Mouse (Mus musculus) spleen, adult 12 weeks (tissue): ENCODE measurements around the gene Asphd2.
"Not testable (repeated sequence)": the region's sequence is repeated elsewhere in the genome, so short reads cannot be mapped to it uniquely, and the experiment has no call there.

Experiments used
- DNase-seq: peaks from one replicate; pipeline ENCODE4 v3.0.0; 2022; ENCODE audit warnings: low spot score

Gene Asphd2

DNA sequence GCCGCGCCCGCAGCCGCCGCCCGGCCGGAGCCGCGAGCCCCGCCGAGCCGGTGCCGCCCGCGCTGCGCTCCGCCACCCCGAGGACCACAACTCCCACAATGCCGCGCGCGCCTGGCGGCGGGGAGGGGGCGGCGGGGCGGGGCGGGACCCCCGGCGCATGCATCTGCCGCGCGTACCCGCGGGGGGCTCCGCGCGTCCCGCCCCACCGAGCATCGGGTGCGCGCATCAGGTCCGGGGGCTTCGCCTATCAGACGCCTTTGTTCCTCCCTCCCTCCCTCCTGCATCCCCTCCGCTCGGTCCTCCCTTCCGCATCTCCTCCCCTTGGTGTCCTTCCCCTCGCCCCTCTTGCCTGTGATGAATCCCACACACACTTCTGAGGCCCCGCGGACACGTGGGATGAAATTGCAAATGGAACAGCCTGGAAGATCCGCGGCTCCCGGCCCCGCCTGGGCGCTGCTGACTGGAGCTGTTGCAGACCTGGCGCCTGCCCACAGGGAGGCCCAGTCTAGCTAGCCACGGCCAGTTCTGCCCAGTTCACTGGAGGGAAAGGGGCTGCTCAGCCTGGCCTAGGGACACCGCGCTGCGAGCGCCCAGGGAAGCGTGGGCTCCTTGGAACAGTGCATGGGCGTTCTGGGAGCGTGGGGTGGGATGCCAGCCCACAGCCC, at the start of gene Asphd2:
Gene Asphd2, minus strand, starts transcription at position 88 of the 665 bp plus-strand sequence.
- no peak for DNase-seq

DNA sequence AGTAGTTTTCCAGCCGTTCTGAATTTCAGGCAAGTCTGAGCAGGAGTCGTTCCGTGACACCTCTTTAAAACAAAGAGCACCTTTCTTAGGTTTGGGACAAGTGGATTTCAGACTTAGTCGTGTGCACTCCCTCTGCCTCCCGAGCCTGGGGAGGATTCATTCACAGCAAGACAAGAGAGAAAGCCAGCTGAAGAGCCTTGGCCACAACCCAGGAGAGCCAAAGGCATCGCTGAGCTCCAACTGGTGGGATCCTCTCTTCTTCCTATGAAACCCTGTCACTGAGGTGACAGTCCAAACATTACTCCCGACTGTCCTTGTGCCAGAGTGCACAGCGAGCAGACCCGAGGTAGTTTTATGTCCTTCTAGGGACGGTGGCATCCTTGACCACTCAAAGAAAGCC, 43.9 kb upstream of the Asphd2 start:
- no peak for DNase-seq

DNA sequence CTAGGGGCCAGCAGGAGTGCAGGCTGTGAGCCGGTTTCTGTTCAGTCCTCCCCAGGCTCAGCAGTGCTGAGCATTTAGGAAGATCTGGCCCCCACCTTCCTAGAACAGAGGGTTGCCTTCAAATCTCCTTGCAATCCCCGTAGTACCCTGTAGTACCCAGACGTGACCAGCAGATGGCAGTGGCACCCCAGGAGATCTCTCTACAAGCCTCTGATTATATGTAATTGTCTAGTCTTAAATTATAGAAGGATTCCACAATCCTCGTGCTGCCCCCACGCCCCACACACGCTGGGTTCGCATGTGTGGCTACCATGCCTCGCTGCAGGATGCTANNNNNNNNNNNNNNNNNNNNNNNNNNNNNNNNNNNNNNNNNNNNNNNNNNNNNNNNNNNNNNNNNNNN, 38.3 kb upstream of the Asphd2 start:
- DNase-seq = peak; percentile 35

DNA sequence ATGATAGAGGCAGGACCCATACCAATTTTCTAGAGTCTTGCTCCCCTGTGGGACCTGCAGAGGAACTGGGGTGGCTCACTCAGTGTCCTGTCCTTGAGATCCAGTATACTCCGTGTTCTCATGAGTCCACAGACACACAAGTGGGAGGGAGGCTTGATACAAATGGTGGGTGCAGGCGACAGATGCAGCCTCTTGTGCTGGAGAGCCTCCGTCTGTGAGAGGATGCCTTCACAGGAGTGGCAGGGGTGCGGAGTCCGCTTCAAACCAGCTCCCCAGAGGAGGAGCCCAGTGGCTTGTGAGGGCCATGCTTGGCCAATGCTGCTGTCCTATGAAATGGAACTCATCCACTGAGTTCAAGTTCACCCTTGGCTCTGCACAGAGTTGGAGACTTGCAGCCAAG, 37.4 kb upstream of the Asphd2 start:
- no peak for DNase-seq

DNA sequence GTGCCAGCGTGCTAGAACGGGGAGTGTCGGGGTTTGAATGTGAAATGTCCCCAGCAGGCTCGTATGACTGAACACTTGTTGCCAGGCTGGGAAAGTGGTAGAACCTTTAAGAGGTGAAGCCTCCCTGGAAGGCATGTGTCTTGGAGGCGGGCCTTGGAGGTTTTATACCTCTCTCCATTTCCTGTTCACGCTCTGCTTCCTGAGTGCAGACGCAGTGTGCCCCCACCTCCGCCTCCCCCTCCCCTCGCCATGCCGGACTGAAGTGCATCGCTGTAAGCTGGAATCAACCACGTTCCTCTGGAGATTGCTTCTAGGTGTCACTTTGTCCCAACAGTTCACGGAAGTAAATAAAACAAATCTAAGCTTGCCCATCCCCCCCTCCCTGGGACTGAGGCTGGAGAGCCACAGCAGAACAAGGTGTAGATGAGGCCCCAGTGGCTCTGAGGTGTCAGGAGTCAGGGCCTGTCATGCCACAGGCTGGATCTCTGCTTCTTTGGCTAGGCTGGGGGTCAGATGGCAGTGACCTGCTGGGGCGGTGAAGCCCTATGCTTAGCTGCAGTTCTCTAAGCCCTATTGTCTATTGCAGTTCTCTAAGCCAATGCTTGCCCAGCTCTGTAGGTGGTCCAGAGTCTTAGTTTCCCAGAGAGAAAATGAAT, 36.6 kb upstream of the Asphd2 start:
- no peak for DNase-seq

DNA sequence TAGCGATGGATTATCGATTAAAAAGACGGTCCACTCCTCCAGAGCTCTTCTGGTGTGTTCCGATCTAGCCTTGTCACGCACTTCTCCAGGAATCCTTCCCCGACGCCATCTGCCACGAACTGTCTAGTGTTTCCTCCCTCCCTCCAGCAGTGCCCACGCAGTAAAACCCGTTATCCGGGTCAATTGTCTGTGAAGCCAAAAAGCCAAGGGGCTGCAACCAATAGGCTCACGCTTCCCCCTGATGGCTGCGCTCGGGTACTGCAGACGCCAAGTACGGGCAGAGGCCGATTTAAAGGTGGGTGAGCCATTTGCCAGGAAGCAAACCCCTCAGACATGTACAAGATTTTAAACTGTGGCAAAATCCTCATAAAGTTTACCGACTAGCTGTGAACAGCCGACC, 34.3 kb upstream of the Asphd2 start:
- DNase-seq = no peak

DNA sequence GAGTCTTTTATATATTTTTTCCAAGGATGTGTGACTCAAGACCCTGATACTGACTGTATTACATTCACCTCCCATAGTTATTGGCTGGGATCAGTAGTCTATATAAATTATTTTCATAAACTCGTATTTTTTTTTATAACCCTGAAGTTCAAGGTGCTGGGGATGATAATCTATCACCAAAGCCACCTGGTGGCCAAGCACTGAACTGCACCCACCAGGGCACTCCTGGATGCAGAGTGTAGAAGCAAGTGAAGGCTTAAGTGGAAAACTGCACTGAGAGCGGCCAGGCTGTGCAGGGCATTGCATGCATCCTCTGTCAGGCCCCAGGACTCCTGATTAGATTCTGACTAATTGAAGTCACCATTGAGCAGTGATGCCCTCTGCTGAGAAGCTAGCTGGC, 32.6 kb upstream of the Asphd2 start:
- DNase-seq = peak; percentile 25

DNA sequence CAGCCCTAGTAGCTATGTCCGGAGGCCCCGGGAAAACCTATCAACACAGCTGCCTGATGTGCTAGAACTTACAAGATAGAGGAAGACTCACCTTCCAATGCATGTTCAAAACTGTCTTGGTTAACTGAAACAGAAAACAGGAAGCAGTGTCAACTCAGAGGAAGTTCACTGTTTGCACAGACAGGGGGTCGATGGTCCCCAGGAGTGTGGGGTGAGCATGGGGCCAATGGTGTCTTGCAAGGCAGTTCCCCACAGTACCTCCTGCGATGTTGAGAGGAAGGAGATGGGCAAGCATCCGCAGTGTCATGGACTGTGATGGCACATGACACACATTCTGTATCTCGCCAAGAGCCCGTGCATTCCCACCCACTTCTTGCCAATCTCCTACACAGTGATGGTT, 32.0 kb upstream of the Asphd2 start:
- no peak for DNase-seq

DNA sequence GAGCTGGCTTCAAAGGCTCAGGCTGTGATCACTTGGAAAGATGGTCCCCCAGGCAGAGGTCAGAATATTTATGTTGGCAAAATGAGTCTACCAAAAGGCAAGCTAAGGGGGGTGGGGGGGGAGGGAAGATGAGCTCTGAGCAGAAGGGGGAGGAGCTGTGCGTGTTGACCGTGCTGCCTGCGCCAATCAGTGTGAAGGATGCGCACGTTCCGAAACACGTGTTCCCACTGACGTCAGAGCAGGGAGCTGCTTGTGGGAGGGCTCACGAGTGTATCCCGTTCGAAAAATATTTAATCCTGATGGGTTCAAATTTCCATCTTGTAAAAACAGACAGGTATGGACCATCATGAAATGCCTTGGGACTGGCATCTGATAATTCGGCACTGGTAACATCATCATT, 24.9 kb upstream of the Asphd2 start:
- no peak for DNase-seq

DNA sequence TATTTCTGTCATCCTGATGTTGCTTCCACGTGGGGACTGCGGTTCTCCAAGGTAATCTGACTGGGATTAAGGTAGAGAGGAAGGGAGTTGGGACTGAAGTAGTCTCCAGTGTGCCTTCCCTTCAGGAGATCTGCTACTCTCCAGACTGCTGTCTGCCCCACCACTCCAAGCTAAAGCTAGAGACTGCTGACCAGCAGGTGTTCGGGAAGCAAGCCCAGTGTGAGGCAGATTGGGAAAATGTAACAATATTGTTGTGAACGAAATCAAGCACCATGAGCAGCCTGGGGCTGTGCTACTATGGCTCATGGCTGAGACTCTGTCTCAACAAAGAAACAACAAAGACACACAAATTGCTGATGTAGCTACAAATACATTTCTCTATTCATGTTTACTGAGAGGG, 23.4 kb upstream of the Asphd2 start:
- no peak for DNase-seq

DNA sequence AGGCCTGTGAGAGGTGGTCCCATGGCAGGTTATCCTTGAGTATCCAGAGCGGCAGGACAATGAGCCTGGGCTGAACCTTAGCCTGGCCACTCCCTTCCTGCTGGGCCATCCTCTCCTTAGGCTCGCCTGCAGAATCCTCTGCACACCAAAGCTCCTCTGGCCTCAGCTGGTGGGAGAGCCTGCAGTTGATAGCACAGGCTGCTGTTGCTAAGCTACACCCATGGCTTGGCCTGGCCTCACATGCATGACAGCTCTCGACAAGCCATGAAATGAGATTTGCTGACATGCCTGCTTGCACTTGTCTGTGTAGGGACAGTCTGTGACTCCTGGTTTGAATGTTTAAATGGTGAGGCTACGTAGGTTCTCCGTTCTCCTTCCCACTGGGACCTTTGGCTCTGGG, 22.0 kb upstream of the Asphd2 start:
- DNase-seq = no peak

DNA sequence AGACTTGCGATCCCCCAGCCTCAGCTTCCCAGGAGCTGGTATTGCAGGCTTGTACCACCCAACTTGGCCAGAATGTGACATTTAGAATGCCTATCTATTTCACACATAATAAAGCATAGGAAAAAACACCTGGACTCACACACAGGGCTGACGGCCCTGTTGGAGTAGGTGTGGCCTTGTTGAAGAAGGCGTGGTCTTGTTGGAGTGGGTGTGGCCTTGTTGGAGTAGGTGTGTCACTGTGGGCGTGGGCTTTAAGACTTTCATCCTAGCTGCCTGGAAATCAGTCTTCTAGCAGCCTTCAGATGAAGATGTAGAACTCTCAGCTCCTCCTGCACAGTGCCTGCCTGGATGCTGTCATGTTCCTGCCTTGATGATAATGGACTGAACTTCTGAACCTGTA, 18.1 kb upstream of the Asphd2 start:
- DNase-seq = not testable (repeated sequence)

DNA sequence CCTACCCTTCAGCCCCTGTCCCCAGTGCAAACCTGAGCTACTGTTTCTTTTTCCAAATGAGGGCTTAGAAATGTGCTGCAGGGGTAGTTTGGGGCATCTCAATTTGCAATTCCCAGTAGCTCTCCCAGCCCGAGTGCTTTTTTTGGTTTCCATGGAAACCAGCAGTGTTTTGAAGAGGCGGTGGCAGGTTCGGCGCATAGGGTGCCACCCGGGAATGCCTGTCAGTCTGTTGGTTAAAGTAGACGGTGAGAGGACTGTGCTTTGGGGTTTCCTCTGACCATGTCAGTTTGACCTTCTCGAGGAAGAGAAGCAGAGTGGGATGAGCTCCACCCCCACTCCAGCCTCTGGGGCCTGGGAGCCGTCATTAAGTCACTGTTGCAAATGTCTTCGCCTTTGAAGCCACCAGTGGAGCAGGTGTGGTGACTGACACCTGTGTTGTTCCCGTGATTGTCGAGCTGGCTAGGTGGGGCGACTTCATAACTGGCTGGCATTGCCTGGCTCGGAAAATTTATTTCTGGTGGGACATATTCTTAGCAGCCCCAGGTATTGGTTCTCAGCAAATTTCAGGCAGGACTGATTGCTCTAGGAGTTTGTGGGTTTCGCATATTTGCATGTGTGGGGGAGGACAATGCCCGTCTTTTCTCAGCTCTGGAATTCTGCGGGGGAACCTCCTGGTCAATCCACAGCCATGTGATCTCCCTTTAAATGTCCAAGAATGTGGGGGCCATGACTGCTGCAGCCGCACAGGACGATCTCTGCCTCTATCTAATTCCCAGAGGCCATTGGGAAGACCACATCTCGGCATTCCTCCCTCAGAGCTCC, 17.1 kb upstream of the Asphd2 start:
- DNase-seq = no peak

DNA sequence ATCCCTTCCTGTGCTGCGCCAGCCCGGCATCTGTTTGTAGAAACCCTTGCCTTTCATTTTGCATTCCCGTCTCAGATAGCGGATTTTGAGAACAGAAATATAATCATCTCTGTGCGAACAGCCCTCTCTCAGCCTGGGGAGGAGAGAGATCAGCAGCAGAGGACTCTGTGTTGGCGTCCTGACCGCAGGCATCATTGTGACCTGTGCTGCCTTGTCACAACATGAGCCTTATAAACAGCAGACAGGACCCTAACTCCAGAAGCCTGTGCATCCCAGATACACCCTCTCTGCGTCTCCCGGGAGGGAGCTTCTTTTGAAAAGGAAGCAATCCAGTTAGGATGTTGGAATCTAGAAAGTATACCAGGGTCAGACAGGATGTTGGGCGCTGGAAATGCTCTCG, 16.4 kb upstream of the Asphd2 start:
- DNase-seq = no peak

DNA sequence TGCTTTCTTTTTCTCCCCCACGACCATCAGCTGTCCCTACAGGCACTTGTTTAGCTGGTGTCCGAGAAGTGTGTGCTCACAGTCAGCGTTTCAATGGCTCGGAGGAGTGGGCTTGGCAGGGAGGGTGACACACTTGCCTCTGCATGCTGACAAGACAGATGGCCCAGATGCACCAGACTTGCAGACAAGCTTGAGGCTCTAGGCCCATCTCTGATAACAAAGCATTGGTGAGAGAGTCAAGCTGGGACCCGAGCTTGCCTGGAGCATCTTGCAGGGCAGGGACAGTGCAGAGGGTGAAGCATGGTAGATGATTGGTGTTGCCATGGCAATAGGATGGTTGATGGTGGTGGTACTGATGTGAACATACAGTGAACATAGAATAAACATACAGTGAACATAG, 14.6 kb upstream of the Asphd2 start:
- DNase-seq = no peak

DNA sequence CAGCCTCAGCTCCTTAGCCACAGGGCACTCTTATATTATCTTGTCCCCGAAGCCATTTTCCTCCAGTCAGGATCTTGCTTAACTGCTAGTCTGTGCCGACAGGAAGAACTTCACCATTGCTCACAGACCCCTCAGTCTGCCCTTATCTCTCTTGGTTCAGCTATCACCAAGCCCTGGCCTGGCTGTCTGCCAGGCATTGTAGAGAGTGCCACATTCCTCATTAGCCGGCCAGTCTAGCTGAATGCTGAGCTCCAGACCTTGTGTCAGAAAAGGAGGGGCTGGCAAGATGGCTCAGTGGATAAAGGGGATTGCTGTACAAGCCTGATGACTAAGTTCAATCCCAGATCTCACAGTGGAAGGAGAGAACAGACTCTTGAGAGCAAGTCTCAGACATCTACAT, 11.4 kb upstream of the Asphd2 start:
- DNase-seq = no peak

DNA sequence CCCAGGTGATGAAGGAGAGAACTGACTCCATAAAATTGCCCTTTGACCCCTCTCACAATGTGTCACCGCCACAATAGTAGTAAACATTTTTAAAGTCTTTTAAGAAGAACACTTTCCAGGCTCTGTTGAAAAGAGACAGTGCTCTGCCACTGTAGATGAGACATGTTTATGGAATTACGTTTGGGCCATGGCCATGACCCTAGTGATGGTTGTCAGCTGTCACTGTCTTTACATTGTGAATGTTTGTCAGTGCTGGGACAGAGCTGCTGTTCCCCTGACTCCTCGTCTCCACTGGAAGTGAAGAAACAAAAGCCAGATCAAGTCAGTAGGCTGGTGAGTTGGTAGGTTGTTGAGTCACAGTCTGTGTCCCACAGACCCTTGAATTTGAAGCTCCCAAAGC, 7.8 kb upstream of the Asphd2 start:
- no peak for DNase-seq

DNA sequence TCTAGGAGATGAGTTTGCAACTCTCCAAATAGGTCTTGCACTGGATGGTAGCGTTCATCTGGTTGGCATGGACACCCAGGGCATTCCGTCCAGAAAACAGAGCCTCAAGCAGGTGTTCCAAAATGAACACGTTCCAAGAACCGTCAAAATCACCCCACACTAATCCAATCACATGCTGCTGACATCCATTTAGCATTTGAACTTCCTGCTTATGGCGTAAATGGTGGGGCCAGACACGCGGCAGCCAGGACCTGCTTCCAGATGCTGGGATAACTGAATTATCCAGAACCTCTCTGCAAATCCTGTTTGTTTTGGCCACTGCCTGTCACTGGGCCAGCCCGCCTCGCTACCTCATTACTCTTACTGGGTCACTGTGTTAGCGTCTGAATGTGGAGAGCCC, 4.6 kb upstream of the Asphd2 start:
- no peak for DNase-seq

DNA sequence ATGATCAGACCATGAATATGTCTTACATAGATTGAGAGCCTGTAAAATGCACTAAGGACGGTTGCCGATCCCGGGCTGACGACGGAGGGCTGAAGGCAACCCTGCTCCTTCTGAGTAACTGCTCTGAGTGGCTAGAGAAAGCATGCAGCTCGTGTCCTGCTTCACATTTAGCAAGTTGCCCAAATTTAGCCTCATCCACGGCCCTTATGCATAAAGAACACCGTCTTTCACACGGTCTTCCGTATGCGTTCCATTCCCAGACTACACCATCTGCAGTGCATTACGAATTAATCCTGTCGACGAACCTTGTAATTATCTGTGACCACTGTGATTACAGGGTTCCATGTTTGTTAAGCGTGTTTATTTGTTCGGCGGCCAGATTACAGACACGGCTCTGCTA, 1.4 kb upstream of the Asphd2 start:
- no peak for DNase-seq

DNA sequence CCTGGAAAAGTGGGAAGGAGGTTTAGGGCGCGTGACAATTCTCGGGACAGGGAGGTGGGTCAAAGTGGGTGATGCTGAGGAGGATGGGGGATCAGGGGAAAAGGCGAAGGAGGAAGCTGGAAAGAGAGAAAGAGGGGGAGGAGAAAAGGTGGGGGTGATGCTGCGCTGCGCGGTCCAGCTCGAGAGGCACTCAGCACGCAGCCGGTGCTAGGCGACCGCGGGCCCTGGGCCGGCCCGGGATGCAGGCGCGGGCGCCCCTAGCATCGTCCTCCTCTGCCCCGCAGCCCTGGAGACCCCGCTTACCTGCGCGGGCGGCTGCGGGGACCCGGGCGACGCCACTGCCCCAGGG, 277 bp downstream of the Asphd2 start:
- DNase-seq = no peak

DNA sequence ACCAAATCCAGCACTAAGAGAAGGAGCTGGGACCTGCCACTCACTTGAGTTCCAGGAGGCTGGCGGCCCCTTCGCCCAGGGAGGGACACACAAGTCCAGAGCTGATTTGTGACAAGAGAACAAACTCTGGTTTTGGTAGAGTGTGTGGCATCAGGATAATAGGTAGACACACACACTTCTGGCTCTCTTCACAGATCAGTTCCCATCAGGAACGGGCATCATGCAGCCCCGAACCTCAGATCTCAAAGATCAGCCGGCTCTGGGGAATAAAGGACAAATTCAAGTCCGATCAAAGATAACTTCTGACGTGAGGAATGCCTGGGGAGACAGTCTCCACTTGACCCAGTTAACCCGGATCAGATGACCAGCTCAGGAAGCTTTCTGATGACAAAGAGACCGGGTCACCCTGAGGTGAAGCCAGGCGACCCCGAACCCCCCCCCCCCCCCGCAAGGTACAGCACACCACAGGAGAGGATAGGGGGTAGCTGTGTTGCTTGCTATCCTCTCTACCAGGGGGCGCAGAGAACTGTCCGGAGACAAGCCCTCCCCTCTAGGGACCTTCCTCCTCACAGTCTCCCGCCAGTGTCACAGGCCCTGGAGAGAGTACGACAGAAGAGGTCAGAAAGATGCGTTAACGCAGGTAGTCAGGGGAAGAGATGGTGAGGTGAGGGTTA, 788 bp downstream of the Asphd2 start:
- DNase-seq = no peak

DNA sequence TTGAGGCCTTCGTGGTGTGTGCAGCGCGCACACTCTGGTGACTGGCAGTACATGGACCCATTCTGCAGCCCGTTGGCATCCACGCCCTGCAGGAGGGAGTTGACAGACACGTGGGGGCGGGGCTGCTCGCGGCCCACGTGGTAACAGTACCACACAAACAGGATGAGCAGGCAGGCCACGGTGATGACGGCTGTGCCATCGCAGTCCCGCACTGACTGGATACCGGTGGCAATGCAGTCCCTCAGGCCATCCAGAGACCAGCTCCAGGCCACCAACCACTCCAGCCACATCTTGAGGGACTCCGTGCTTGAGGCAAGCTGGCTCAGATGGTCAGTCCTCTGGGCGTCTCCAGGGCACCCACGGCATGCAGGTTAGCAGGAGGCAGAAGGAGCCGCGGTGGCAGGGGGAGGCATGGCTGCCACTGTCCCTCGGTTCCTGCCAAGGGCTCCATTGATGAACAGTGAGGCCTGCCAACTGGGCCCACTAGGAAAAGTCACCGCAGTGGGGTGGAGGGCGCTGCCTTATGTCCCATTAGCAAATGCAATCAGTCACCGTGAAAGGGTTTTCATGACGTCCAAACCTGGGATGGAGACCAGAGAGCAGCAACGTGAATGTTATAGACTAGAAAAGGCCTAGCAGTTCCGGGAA, 2.9 kb downstream of the Asphd2 start:
- DNase-seq = no peak
